Mouse (Mus musculus) CD4-positive naive resting alpha-beta T cell, adult 57 days (primary cell): ENCODE measurements around the gene Smg5. TPM values are rescaled to one million over a fixed set of nuclear protein-coding genes. Genes with fewer than 3 reads are reported as not detected.

Source experiments
- total RNA-seq: library from RNA; stranded (reverse); gene quantifications from one replicate; pipeline ENCODE4 v1.2.4, GENCODE M21; 2023

Smg5 gene
- 136 TPM for total RNA-seq

DNA sequence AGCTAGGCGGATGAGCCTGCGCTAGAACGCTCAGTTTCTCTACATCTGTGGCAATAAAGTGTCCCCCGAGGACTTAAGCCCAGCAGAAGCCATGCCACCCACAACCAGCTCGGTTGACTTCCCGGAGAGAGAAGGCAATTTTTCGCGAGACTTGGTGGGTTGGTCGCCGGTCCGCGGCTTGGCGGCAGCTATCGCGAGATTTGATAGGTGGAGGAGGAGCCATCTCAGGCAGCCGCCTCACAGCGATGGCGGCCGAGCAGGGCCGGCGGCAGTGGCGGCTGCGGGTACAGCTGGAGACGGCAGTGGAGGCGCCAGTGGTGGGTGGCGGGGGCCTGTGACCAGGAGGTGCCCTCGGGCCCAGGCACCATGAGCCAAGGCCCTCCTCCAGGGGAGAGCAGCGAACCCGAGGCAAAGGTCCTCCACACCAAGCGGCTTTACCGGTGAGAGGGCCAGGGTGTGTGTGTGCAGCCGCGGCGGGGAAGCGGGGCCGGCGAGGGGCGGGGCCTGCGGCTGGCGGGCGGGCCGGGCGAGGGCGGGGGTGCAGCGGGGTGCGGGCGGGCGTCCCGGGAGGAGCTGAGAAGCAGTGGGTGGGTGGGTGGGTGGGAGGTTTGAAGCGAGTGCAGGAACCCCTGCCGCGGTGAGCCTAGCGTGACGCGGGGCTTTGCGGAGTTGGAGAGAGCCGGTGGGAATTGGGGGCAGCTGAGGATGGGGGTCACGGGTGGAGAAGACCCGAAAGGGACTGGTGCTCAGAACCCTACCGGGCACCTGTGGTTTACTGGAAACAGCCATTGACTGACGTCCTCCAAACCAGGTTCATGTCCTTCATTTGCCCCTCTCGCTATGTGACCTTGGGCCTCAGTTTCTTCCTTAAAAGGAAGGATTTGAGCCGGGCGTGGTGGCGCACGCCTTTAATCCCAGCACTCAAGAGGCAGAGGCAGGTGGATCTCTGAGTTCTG, at the start of gene Smg5, which contains the start of gene Tmem79:
Gene Smg5, plus strand, starts transcription at position 203 of the 956 bp plus-strand sequence.
Gene Tmem79, minus strand, starts transcription at position 91 of the 956 bp plus-strand sequence.

DNA sequence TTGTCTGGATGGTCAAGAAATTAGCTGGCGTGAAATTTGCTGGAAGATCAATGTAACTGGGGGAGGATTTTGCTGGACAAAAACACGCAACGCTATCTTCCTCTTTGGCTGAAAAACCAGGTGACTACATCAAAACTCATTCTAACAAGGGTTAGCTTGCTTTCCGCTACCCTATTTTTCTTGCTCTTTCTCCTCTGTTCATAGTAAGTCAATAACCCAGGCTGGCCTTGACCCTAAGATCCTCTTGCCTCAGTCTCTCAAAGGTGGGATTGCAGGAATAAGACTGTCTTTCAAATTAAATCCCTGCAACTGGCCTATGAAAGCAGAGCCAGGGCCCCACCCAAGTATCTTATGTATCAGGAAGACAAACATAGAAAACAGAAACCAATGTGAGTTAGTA, 49.0 kb upstream of the Smg5 start, which contains the start of gene Gm38392:
Gene Gm38392, minus strand, starts transcription at position 101 of the 400 bp plus-strand sequence.

DNA sequence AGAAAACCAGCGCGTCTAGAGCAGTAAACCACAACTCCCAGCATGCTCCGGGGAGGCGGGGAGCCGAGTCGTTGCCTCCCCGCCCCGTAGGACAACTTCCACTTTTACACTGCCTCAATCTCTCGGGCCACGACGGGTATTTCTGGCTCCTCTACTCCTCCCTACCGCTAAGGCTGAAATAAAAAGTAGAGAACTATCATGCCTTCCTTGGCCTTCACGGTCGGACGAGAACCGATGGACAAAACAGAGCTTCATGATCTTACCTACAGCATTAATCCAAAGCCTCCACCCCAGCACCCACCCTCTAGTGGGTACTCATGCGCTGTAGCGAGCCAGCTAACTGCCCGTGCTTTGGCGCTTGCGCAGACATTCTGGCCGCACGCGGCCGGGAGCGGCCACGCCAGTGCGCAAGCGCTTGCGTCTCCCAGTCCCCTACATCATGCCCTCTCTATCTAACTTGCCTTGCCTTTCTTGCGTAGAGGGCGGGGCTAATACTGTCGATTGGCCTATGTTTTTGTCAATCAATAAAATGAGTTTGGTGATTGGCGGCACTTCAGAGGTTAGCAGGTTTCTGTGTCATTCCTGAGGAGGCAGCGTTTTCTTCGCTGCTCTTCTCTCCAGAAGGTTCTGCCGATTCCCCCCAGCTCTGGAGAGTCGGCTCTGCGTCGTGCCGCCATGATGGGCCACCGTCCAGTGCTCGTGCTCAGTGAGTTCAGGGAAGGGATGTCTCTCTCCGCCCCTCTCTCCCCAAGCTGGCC, 39.3 kb upstream of the Smg5 start, which contains the start of the genes Tsacc and Cct3:
Gene Tsacc, minus strand, starts transcription at position 439 of the 758 bp plus-strand sequence.
Gene Cct3, plus strand, starts transcription at position 556 of the 758 bp plus-strand sequence.

DNA sequence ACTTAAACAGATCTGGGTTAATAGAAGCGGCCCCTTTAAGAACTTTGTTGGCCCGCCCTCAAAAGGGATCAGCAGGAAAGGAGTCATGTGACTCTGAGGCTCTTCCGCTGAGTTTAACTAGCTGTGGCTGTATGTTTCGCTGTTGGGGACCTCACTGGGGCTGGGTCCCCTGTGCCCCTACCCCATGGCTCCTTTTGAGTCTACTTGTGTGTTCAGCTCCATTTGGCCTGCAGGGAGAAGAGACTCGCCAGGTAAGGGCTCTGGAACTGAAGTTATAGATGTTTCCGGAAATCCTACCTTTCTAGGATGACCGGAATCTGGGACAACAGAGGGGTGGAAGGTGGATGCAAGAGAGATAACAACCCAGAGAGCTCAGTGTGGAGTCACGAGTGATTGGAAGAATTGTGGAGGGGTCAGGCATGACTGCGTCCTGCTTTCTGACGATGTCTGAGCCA, 11.1 kb upstream of the Smg5 start, which contains the start of gene Glmp:
Gene Glmp, plus strand, starts transcription at position 73 of the 455 bp plus-strand sequence.

DNA sequence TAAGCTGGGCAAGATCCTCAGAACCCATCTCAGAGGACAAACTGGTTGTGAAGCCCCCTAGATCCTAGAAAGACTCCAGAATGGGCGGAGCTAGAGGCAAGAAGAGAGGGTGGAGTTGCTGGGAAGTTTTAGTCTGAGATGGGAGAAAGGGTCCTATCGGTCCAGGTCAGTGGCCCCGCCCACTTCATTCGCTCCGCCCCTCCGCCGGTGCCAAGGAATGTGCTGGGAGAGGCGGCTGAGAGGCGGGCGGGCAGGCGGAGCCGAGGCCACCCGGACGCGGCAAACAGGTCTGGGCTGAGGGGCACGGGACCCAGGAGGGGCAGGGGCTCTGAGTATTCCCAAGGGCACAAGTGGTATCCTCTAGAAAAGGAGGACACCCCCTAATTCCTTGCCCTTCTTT, 28.3 kb downstream of the Smg5 start, which contains the start of gene Paqr6:
Gene Paqr6, plus strand, starts transcription at position 248 of the 400 bp plus-strand sequence.

GRCm38 (mm10) chr3:88372643-88373042, 36.6 kb downstream of the Smg5 start, which contains the start of gene Bglap3:
Gene Bglap3, minus strand, starts transcription at chr3:88372743.

GRCm38 (mm10) chr3:88378599-88378998, 42.5 kb downstream of the Smg5 start, which contains the start of gene Bglap2:
Gene Bglap2, minus strand, starts transcription at chr3:88378699.

DNA sequence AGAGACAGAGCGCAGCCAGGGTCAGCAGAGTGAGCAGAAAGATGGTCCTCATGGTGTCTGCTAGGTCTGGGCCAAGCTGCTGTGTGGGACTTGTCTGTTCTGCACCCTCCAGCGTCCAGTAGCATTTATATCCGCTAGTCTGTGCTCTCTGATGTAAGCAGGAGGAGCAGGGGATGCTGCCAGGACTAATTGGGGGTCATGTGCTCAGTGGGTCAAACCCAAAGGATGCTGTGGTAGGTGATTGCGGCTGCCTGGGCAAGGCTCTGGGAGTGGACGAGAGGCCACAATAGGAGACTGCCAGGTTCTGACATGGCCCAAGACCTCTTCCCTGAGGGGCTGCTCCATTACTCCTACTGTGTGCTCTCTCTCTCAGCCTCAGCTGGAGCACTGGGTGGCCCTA, 48.3 kb downstream of the Smg5 start, which contains the start of gene Bglap:
Gene Bglap, minus strand, starts transcription at position 101 of the 400 bp plus-strand sequence.

DNA sequence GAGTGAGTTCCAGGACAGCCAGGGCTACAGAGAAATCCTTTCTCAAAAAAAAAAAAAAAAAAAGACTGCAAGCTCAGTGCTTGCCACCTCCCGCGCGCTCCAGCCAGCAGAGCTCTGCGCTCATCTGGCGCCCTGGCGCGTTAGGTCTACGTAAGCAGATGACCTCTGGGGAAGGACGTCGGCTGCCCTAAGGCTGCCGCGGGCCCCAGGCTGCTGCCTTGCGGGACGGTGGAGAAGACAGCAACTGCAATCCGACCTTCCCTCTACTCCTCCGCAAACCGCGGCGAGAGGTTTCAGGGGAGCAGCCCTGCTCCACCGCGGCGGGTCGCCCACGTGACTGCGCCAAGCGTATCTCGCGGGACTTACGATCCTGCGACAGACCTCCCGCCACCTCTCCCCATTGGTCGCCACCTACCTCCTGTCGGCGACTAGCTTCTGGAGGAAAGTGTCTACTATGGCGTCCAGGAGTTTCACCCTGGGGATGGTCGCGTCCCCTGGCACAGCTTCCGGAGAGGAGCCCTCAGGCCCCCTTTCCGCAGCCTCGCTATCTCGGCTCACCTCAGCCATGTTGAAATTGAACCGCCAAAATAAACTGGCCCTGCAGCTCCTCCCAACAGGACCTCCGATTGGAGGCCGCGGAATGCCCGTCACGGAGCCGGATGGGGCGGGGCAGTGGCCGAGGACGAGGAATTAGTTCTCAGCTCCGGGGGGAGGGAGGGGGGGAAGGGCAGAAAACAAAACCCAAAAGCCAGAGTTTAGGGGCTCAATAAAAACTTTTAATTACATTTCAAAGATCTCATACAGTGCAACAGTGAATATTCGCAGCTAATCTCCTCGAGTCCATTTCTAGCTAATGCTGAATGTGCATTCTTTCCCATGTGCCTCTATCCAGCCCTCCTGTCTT, 73.9 kb downstream of the Smg5 start, which contains the start of gene Pmf1:
Gene Pmf1, minus strand, starts transcription at position 591 of the 904 bp plus-strand sequence.

Other genes with a start within 250 kb of the Smg5 start
- gene Mef2d, start 193.9 kb upstream of the Smg5 start, total RNA-seq, result 345 TPM
- not detected for gene Rhbg, start 81.6 kb upstream of the Smg5 start, total RNA-seq
- not detected for gene Gm38392, start 49.0 kb upstream of the Smg5 start, total RNA-seq
- 4.2 TPM for gene Tsacc, start 39.3 kb upstream of the Smg5 start, total RNA-seq
- gene Cct3, start 39.1 kb upstream of the Smg5 start, total RNA-seq, result 188 TPM
- gene Glmp, start 11.2 kb upstream of the Smg5 start, total RNA-seq, result 116 TPM
- gene Tmem79, start 112 bp upstream of the Smg5 start, total RNA-seq, result 2.6 TPM
- 3.7 TPM for gene Paqr6, start 28.3 kb downstream of the Smg5 start, total RNA-seq
- not detected for gene Bglap3, start 36.5 kb downstream of the Smg5 start, total RNA-seq
- gene Bglap2, start 42.4 kb downstream of the Smg5 start, total RNA-seq, result not detected
- not detected for gene Bglap, start 48.2 kb downstream of the Smg5 start, total RNA-seq
- 42.3 TPM for gene Pmf1, start 74.1 kb downstream of the Smg5 start, total RNA-seq
- 16.3 TPM for gene Slc25a44, start 88.9 kb downstream of the Smg5 start, total RNA-seq
- 98.8 TPM for gene Sema4a, start 124.9 kb downstream of the Smg5 start, total RNA-seq
- gene Lmna, start 173.7 kb downstream of the Smg5 start, total RNA-seq, result 27.9 TPM
- 3.0 TPM for gene Mex3a, start 196.1 kb downstream of the Smg5 start, total RNA-seq
- not detected for gene Rab25, start 212.0 kb downstream of the Smg5 start, total RNA-seq
- gene Lamtor2, start 216.8 kb downstream of the Smg5 start, total RNA-seq, result 78.7 TPM
- 50.1 TPM for gene Ubqln4, start 217.5 kb downstream of the Smg5 start, total RNA-seq
- gene Ssr2, start 239.6 kb downstream of the Smg5 start, total RNA-seq, result 78.1 TPM